Mouse (Mus musculus): ENCODE measurements around the gene Rpl31.

GRCm38 (mm10) chr1:39408668-39409067 is 41.0 kb downstream of the Rpl31 start:
- TF ChIP-seq GATA1 (IDR thresholded peaks at IDR 0.05; ENCODE audit: low read length), result no peak
- TF ChIP-seq TAL1 (IDR thresholded peaks at IDR 0.05; ENCODE audit: low read length), result no peak
